ENCODE assay signal across 8 mouse cellular contexts in genomic region chr15:60824751-60825227, GRCm38 (mm10). TPM values are rescaled to one million over a fixed set of nuclear protein-coding genes. Genes with fewer than 3 reads are reported as not detected.
DNase-seq lines count a peak whose midpoint lies in the region; ATAC-seq lines count a peak whose summit lies in the region.

No protein-coding gene starts in this region.

- ATAC-seq in common myeloid progenitor, adult 5-6 weeks (replicated peaks; ENCODE audit: low read depth, poor library complexity, severe bottlenecking): peak; percentile 70
- ATAC-seq in megakaryocyte, adult 5-6 weeks (ENCODE audit: poor library complexity, severe bottlenecking): peak; percentile 60

- DNase-seq in ZHBTc4 (ENCODE audit: low read depth, low spot score): peak; percentile 93
- peak; percentile 74 to 83 for DNase-seq in gastrocnemius, adult 8-10 months (ENCODE audit: low spot score in 2 of 2)
- peak; percentile 90 for DNase-seq in induced T-regulatory cell, adult 2 months (ENCODE audit: low read depth)
- peak; percentile 64 to 75 for DNase-seq in left cerebral cortex, adult 8-10 months (ENCODE audit: low spot score in 2 of 2)
- peak; percentile 80 for DNase-seq in right cerebral cortex, adult 18-20 months
- DNase-seq in urinary bladder, adult 2 months (ENCODE audit: low spot score): peak; percentile 87

RNA-seq across cellular contexts. Expression of gene Fam84b, which starts 28.8 kb away (rescaled TPM):
- total RNA-seq in common myeloid progenitor, adult 5-6 weeks (2017): 8.1 and 9.7 TPM in 2 replicates
- 1 to 10 TPM; 1.9 to 2.6 (median 2.0) TPM for total RNA-seq in gastrocnemius, adult 8-10 months (2022)
- total RNA-seq in left cerebral cortex, adult 8-10 months (2022): 1 to 10 TPM; 5.2 to 6.3 (median 5.8) TPM
- total RNA-seq in megakaryocyte, adult 5-6 weeks (2015): 4.1 and 4.6 TPM in 2 replicates
- total RNA-seq in megakaryocyte, adult 5-6 weeks (2017): 3.2 and 3.9 TPM in 2 replicates
- 17.7 and 18.8 TPM in 2 replicates for polyA plus RNA-seq in urinary bladder, adult 2 months (2012; rRNA removed)

Comparison
In these comparisons a context has a peak if more than half of its experiments do, and no peak if none do; other contexts are left out.
1. Peak in every context shown above with its lines: DNase-seq and ATAC-seq.